Mouse (Mus musculus) adrenal gland, adult (tissue): ENCODE results near the gene Glrx2.
A peak's percentile ranks its signal among the peaks of the same experiment; 100 is the strongest.

Source experiments
- DNase-seq, 2 experiments: peaks; one replicate each; pipeline ENCODE4 v3.0.0; 2022 to 2023; ENCODE audit warnings: low spot score in 1 of 2; ENCODE audit not compliant: inconsistent age in 2 of 2

Glrx2 gene

GRCm38 (mm10) chr1:143741331-143741730, 25.2 kb downstream of the Glrx2 start:
- DNase-seq: no peak

- no peak for DNase-seq
Observed at GRCm38 (mm10) chr1:143742186-143742585, 26.0 kb downstream of the Glrx2 start.

GRCm38 (mm10) chr1:143745871-143746270, 29.7 kb downstream of the Glrx2 start:
- DNase-seq: no peak

- no peak for DNase-seq
Observed at GRCm38 (mm10) chr1:143762159-143762558, 46.0 kb downstream of the Glrx2 start.

- no peak for DNase-seq
Observed at GRCm38 (mm10) chr1:143764443-143764842, 48.3 kb downstream of the Glrx2 start.

GRCm38 (mm10) chr1:143765801-143766200, 49.7 kb downstream of the Glrx2 start:
- no peak for DNase-seq

GRCm38 (mm10) chr1:143766238-143766637, 50.1 kb downstream of the Glrx2 start:
- no peak for DNase-seq

- peak in 1 of 2 experiments; percentile 10 for DNase-seq
Observed at GRCm38 (mm10) chr1:143770444-143771109, 54.4 kb downstream of the Glrx2 start.

- DNase-seq: no peak
Observed at GRCm38 (mm10) chr1:143773082-143773481, 56.9 kb downstream of the Glrx2 start.

- DNase-seq: peak; percentile 9 to 51
Observed at GRCm38 (mm10) chr1:143773909-143774308, 57.8 kb downstream of the Glrx2 start.

GRCm38 (mm10) chr1:143776446-143777411, 60.6 kb downstream of the Glrx2 start, which contains the start of the genes Trove2 and Uchl5:
Gene Trove2, minus strand, starts transcription at chr1:143777068.
Gene Uchl5, plus strand, starts transcription at chr1:143777272.
- DNase-seq: peak; percentile 98 to 99

- no peak for DNase-seq
Observed at GRCm38 (mm10) chr1:143777558-143778218, 61.5 kb downstream of the Glrx2 start.

GRCm38 (mm10) chr1:143788584-143789227, 72.6 kb downstream of the Glrx2 start:
- DNase-seq: peak; percentile 25 to 79
